Mouse (Mus musculus) neural tube, embryonic 13.5 days (tissue): Measurements from ENCODE around the gene Sh3pxd2a. TPM values are rescaled to one million over a fixed set of nuclear protein-coding genes. Genes with fewer than 3 reads are reported as not detected.

Source experiments
- ATAC-seq: fragments of 200-750 bp; cut with Nextera tagmentation; 2 replicates; pipeline ENCODE4 v1.8.0; 2017; ENCODE audit warnings: low read depth, mild to moderate bottlenecking, moderate TSS enrichment, moderate library complexity
- H3K27ac ChIP-seq: fragments of 300-500 bp; sonication (generic); replicated peaks from 2 replicates; pipeline ENCODE4 v1.5.1; 2015; ENCODE audit warnings: moderate library complexity, mild to moderate bottlenecking, inconsistent platforms
- H3K27me3 ChIP-seq: fragments of 300-500 bp; sonication (generic); 2 replicates; pipeline ENCODE4 v1.6.1; 2015; ENCODE audit warnings: mild to moderate bottlenecking, inconsistent platforms
- H3K36me3 ChIP-seq: fragments of 300-500 bp; sonication (generic); 2 replicates; pipeline ENCODE4 v1.6.1; 2015; ENCODE audit warnings: mild to moderate bottlenecking, inconsistent platforms
- H3K4me1 ChIP-seq: fragments of 300-500 bp; sonication (generic); replicated peaks from 2 replicates; pipeline ENCODE4 v1.6.1; 2015; ENCODE audit warnings: inconsistent platforms
- H3K4me2 ChIP-seq: fragments of 300-500 bp; sonication (generic); 2 replicates; pipeline ENCODE4 v1.6.1; 2015; ENCODE audit warnings: inconsistent platforms, mild to moderate bottlenecking, moderate library complexity
- H3K4me3 ChIP-seq: fragments of 300-500 bp; sonication (generic); 2 replicates; pipeline ENCODE4 v1.5.1; 2015; ENCODE audit warnings: mild to moderate bottlenecking, inconsistent platforms
- H3K9ac ChIP-seq: fragments of 300-500 bp; sonication (generic); 2 replicates; pipeline ENCODE4 v1.6.1; 2015; ENCODE audit warnings: moderate library complexity, mild to moderate bottlenecking, inconsistent platforms
- H3K9me3 ChIP-seq: fragments of 300-500 bp; sonication (generic); 2 replicates; pipeline ENCODE4 v1.6.1; 2016; ENCODE audit warnings: inconsistent platforms
- WGBS: fragments of 180-500 bp; shearing (Covaris S2); methylation state at CpG from one replicate; pipeline ENCODE4 v1.1.7; 2015; 5-methylcytosine and 5-hydroxymethylcytosine counted together
- polyA plus RNA-seq: library from polyadenylated mRNA; unstranded; fragments of >200 nt; fragmentation: Nextera tagmentation; extraction: Ambion mirVana; gene quantifications from 2 replicates; pipeline ENCODE4 v1.2.1, GENCODE M21; 2015

Sh3pxd2a gene
- polyA plus RNA-seq, 1 experiment from 2014 or later, result 3.2 TPM

DNA sequence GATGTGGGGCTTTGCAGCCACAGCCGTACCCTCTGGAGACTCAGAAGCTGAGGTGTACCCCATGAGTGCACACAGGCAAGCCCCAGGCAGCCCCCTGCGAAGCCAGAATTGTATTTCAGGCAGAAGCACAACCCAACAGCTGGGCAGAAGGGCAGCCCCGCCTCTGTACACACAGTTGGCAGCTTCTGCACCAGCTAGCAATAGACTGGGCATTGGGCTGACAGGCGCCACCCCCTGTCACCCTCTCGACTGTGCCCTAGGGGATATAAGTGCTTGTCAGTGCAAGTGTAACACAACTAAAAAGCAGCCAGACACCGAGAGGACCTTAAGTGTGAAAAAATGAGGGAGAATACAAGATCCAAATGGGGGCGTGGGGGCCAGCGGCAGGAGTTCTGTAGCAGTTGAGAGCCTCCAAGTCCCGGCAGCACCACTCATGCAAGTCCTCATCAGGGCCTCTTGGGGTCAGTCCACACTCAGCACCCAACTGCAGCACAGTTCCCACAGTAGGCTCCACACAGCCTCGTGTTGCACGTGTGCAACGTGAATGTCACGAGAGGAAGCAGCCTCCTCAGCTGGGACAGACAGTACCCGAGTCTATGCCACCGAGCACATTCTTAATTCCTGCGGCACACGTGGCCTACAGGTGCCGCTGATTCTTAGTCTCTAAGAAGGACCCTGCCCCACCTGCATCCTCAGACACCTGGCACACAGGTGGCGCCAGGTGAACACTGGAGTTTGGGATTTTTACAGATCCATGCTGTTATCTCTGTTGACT is 147.7 kb downstream of the Sh3pxd2a start:
- peaks cover 88% of the 10 kb centered on the region for H3K4me1 ChIP-seq

DNA sequence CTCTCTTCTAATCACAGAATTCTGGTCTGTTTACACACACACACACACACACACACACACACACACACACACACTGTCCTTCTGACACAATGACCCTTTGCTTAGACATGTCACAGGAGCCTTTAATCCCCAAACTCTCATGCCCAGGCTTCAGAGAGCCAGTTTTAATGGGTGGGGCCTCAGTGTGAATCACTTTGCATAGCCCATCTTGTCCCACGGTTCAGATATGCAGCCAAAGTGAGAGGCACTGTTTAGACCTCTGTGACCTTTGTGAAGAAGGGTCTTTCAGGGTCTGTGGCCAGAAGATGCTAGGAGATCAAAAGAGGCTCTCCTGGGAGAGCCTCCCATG is 148.3 kb downstream of the Sh3pxd2a start:
- Histone ChIP-seq H3K4me3 (no peak overlapping the region), H3K9me3 (no peaks in the 10 kb centered on the region), H3K9ac (0 out of 2 replicates have a peak overlapping the region, but pooled peaks have one; percentile 8), H3K36me3 (no peaks in the 10 kb centered on the region), H3K27me3 (0 out of 2 replicates have a peak, but pooled peaks cover 11% of the 10 kb centered on the region), H3K4me1 (peaks cover 85% of the 10 kb centered on the region), H3K27ac (no peak overlapping the region), H3K4me2 (no peak overlapping the region)
- no peak for ATAC-seq
- 27% methylated on average over 1 of the region's 1 CpGs for WGBS

More for the DNA sequence above, 147.7 kb downstream of the Sh3pxd2a start:
- H3K4me2 ChIP-seq, result no peak overlapping the region
- H3K9ac ChIP-seq, result 0 out of 2 replicates have a peak overlapping the region, but pooled peaks have one; percentile 8
- no peak overlapping the region for H3K4me3 ChIP-seq
- ATAC-seq, result no peak
- no peak overlapping the region; the same call in 1 of the 2 replicates for H3K27ac ChIP-seq
- no peaks in the 10 kb centered on the region for H3K36me3 ChIP-seq
- no peaks in the 10 kb centered on the region for H3K9me3 ChIP-seq
- 74% methylated on average over 19 of the region's 19 CpGs for WGBS
- 0 out of 2 replicates have a peak, but pooled peaks cover 11% of the 10 kb centered on the region for H3K27me3 ChIP-seq

DNA sequence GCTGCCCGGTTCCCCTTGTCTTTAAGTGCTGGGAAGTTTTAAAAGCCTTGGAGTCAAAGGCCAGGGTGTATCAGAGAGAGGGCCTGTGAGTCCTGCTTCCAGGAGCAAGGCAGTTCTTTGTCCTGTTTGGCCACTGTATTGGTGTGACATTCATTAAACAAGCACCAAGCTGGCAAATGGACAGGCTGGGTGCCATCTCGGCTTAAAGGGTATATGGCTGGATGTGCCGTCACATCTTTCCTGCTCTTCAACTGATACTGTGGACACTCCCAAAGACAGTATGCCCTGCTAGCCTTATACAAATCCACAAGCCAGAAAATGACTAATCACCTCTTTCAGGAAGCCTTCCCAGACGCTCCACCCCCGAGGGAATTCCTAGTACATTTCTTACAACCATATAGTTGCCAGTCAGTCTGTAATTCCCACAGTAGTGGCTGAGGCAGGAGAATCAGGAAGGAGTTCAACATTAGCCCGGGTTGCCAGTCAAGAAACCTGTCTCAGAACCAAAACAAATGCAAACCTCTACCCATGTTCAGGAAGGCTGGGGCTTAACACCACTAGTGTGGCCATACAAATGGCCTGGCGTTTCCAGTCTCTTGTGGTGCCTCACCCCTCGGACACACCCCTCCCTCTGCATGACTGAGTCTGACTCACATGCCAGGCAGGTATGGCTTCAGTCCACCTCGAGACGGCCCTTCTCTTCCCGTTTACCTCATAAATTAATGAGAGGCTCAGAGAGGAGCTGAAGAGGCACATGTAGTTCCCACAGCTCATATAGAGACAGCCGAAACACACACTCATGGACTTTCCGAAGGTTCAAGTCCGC is 148.9 kb downstream of the Sh3pxd2a start:
- H3K27me3 ChIP-seq, result 0 out of 2 replicates have a peak, but pooled peaks cover 11% of the 10 kb centered on the region
- H3K4me1 ChIP-seq, result peaks cover 79% of the 10 kb centered on the region
- peak overlapping the region; percentile 35; the same call in 1 of the 2 replicates for H3K4me3 ChIP-seq
- H3K36me3 ChIP-seq, result no peaks in the 10 kb centered on the region
- H3K4me2 ChIP-seq, result peak overlapping the region; percentile 58
- H3K9me3 ChIP-seq, result no peaks in the 10 kb centered on the region
- ATAC-seq, result no peak
- 53% methylated on average over 14 of the region's 14 CpGs for WGBS
- H3K27ac ChIP-seq, result no peak overlapping the region
- peak overlapping the region; percentile 35; the same call in 1 of the 2 replicates for H3K9ac ChIP-seq

DNA sequence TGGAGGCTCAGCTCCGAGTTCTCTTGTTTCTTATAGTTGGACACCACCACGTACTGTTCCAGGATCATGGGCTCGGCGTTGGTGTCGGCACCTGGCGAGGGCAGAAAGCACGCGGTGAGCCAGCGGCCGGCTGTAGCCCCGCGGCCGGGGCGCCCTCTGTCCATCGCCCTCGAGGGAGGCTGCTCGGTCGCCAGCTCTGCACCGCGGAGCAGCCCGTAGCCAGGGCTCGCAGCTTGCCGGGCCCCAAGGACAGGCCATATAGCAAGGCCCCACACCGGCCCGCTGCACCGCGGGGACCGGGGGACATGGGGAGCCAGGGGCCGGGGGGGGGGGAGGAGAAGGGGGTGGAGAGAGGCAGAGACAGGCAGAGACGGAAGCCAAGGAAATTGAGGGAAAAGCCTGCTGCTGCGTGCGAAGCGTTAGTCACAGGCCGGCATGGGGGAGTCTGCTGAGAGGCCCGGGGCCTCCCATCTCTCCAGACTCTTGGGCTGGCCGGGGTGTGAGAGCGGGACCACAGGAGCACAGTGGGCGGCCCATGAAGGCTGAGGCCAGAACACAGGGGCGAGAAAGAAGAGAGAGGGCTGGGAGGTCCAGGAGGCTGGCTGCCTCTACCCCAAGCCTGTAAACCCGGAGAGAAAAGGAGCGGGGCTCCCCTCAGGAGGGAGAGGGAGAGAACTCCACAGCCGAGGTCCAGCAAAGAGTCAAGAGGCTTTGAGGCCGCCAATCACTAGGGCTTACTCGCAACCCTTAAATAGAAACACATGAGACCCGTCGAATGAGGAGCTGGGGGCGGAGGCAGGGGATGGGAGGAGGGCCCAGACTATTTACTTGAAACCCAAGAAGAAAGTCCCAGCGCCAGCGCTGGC is 149.9 kb downstream of the Sh3pxd2a start:
- Histone ChIP-seq H3K4me2 (peak overlapping the region; percentile 58), H3K9me3 (no peaks in the 10 kb centered on the region), H3K36me3 (no peaks in the 10 kb centered on the region), H3K4me1 (peaks cover 71% of the 10 kb centered on the region), H3K9ac (peak overlapping the region; percentile 73), H3K4me3 (peak overlapping the region; percentile 35), H3K27ac (peak overlapping the region; percentile 70), H3K27me3 (0 out of 2 replicates have a peak, but pooled peaks cover 11% of the 10 kb centered on the region)
- ATAC-seq, result peak; percentile 16; the same call in 1 of the 2 replicates
- 2% methylated on average over 47 of the region's 49 CpGs for WGBS

DNA sequence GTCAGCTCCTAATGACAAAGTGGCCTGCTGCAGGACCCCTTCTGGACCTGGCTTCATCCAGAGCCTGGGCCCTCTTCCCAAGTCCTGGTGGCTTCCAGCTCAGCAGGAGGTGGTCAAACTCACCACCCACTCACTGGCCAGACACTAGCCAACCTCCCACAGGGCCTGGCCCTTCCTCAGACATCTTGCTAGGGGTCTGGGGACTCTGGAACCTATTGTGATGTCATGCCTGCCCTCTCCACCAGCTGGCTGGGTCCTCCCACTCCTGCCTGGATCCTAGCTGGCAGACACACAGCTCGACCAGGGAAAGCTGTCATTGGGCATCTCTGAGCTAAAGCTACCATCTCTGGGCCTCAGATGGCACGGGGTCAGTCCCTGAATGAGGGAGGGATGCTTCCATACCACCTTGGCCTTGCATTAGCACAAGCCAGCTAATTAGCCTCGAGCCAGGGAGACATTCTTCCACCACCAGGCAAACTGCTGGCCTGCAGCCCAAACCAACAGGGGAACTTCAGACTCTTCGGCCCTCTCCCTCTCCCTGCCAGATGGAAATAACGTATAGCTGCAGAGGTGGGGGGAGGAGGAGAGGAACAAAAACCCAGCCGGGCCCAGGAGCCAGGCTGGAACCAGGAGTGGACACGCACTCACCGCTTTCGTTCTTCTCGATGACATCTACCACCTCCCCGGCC is 150.7 kb downstream of the Sh3pxd2a start:
- peak; percentile 24; the same call in 1 of the 2 replicates for ATAC-seq
- WGBS, result 12% methylated on average over 11 of the region's 11 CpGs

DNA sequence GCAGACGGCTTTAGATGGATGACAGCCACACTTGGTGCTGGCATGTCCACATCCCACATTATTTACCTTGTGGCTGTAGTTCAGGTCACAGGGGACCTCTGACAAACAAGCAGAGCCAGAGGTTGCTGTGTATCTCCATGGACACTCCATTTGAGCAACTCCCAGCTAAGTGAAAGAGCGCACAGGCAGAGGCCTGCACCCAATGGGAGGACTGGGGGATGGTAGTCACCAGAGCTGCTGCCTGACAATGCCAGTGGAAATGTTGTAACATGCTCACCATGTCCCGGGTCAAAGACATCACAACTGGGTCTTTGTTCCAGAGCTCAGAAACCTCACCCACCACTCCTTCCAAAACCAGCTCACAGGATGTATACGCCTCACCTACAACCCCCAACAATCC is 153.0 kb downstream of the Sh3pxd2a start:
- Histone ChIP-seq H3K9ac (no peak overlapping the region), H3K36me3 (no peaks in the 10 kb centered on the region), H3K4me1 (peaks cover 45% of the 10 kb centered on the region), H3K27ac (no peak overlapping the region), H3K4me3 (no peak overlapping the region), H3K9me3 (no peaks in the 10 kb centered on the region), H3K4me2 (no peak overlapping the region), H3K27me3 (0 out of 2 replicates have a peak, but pooled peaks cover 10% of the 10 kb centered on the region)
- no peak for ATAC-seq
- WGBS, result 80% methylated on average over 4 of the region's 4 CpGs

More for the DNA sequence above, 150.7 kb downstream of the Sh3pxd2a start:
- H3K4me3 ChIP-seq, result peak overlapping the region; percentile 35
- H3K9me3 ChIP-seq, result no peaks in the 10 kb centered on the region
- peak overlapping the region; percentile 70 for H3K27ac ChIP-seq
- H3K4me1 ChIP-seq, result peaks cover 68% of the 10 kb centered on the region
- H3K27me3 ChIP-seq, result 0 out of 2 replicates have a peak, but pooled peaks cover 11% of the 10 kb centered on the region
- no peaks in the 10 kb centered on the region for H3K36me3 ChIP-seq
- H3K9ac ChIP-seq, result peak overlapping the region; percentile 73
- peak overlapping the region; percentile 58 for H3K4me2 ChIP-seq

DNA sequence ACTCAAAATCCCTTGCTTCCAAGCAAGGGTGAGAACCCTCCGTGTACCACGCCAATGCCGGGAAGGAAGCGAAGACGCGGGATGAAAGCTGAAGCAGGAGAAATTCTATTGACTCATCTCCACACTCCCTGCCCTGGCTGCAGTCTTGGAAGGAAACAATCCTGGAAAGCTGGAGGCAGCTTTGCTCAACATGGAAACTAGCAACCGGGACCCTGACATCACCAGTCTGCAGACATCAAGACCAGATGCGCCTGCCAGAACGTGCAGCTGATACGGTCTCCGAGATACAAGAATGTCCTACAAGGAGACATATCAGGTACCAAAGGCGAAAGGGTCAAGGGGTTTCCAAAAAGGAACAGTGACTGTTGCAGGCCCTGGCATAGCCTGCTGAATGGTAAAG is 154.4 kb downstream of the Sh3pxd2a start:
- H3K36me3 ChIP-seq, result no peaks in the 10 kb centered on the region
- H3K9me3 ChIP-seq, result no peaks in the 10 kb centered on the region
- H3K27ac ChIP-seq, result no peak overlapping the region
- WGBS, result 96% methylated on average over 12 of the region's 12 CpGs
- no peak overlapping the region for H3K4me2 ChIP-seq
- H3K4me3 ChIP-seq, result no peak overlapping the region
- no peak overlapping the region for H3K9ac ChIP-seq
- peaks cover 33% of the 10 kb centered on the region for H3K4me1 ChIP-seq
- ATAC-seq, result no peak
- H3K27me3 ChIP-seq, result 0 out of 2 replicates have a peak, but pooled peaks cover 2% of the 10 kb centered on the region

DNA sequence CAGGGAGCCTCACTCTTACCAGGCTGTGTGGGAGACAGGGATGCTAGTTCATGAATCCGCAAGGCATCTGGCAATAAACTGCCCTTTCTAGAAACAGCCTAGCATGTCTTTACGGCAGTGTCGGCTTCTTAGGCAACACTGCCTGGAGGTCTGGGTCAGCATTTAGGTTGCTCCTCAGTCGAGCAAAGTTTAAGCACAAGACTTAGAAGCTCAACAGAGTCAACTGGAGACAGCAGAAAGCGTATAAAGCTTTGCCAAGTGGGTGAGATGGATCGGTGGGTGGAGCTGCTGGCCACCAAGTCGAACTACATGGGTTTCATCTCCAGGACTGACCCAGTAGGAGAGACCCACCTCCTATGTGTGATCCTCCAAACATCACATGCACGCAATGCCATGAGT is 157.3 kb downstream of the Sh3pxd2a start:
- H3K9me3 ChIP-seq, result no peaks in the 10 kb centered on the region
- WGBS, result 93% methylated on average over 8 of the region's 8 CpGs
- H3K4me3 ChIP-seq, result no peak overlapping the region
- no peaks in the 10 kb centered on the region for H3K27me3 ChIP-seq
- no peaks in the 10 kb centered on the region for H3K36me3 ChIP-seq
- peaks cover 19% of the 10 kb centered on the region for H3K4me1 ChIP-seq
- no peak overlapping the region for H3K9ac ChIP-seq
- no peak for ATAC-seq
- H3K27ac ChIP-seq, result no peak overlapping the region
- H3K4me2 ChIP-seq, result no peak overlapping the region

DNA sequence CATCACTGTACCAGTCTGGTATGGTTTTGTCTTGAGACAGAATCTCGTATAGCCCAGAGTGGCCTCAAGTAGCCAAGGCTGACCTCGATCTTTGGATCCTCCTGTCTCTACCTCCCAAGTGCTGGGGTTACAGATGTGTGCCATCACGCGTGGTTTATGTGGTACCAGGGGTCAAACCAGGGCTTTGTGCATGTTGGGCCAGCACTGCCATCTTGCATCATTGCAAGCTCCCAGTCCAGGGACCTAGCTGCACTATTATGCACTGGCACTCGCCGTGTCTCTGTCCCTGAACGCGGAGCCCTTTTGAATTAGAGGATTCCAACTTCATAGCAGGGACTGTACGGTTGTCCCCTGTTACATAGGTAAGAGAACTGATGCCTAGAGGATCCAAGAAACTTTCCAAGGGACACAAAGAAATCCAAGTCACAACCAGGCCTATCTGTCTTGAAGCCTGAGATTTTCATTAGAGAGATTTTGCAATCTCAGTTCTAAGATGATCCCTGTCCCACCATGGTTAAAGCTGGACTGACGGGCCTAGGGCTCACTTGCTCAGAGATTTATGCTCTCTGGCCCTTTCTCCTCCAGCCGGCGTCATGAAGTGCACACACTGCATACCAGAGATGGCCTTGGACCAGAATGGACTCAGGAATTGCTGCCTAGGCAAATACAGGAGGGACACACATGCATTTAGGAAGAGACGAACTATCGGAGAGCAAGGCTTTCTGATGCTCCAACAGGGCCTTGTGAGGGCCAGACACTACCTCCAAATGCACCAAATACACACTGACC is 157.9 kb downstream of the Sh3pxd2a start:
- Histone ChIP-seq H3K9me3 (no peaks in the 10 kb centered on the region), H3K9ac (no peak overlapping the region), H3K4me1 (peaks cover 24% of the 10 kb centered on the region), H3K4me3 (no peak overlapping the region), H3K4me2 (no peak overlapping the region), H3K27me3 (no peaks in the 10 kb centered on the region), H3K36me3 (no peaks in the 10 kb centered on the region), H3K27ac (no peak overlapping the region)
- ATAC-seq, result no peak
- WGBS, result 84% methylated on average over 14 of the region's 14 CpGs

DNA sequence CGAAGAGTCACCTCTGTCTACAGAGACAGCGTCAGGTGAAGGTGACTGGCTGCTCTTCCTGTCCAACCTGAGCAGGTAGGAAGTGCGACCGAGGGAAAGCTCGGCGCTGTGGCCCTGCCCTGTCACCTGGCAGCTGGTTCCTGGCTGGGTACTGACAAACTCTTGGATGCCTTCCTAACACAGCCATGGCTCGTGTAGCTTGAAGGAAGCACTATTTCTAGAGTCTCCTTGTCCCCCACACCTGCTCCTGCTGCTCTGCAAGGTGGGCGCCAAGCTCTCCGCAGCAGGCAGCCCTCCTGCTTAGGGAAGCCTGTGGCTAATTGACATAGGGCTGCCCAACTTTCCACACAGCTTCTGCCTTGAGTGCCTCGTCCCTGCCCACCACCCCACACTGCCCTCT is 158.8 kb downstream of the Sh3pxd2a start:
- no peak overlapping the region for H3K4me2 ChIP-seq
- WGBS, result 92% methylated on average over 10 of the region's 10 CpGs
- H3K27ac ChIP-seq, result no peak overlapping the region
- no peaks in the 10 kb centered on the region for H3K27me3 ChIP-seq
- H3K4me1 ChIP-seq, result peaks cover 30% of the 10 kb centered on the region
- H3K9me3 ChIP-seq, result no peaks in the 10 kb centered on the region
- no peak overlapping the region for H3K4me3 ChIP-seq
- no peaks in the 10 kb centered on the region for H3K36me3 ChIP-seq
- H3K9ac ChIP-seq, result no peak overlapping the region
- no peak for ATAC-seq
